Mouse (Mus musculus) midbrain, embryonic 16.5 days (tissue): ENCODE measurements around the gene Arf3. TPM values are rescaled to one million over a fixed set of nuclear protein-coding genes. Genes with fewer than 3 reads are reported as not detected.

Experiments used
- ATAC-seq: fragments of 200-750 bp; cut with Nextera tagmentation; 2 replicates; pipeline ENCODE4 v1.8.0; 2017; ENCODE audit warnings: moderate TSS enrichment
- H3K27ac ChIP-seq: fragments of 300-500 bp; sonication (generic); 2 replicates; pipeline ENCODE4 v1.5.1; 2014; ENCODE audit warnings: mild to moderate bottlenecking, low read length, mixed read lengths
- H3K27me3 ChIP-seq: fragments of 300-500 bp; sonication (generic); 2 replicates; pipeline ENCODE4 v1.6.1; 2014; ENCODE audit warnings: low read depth, low read length, mixed read lengths; ENCODE audit not compliant: control insufficient read depth, insufficient read depth
- H3K36me3 ChIP-seq: fragments of 300-500 bp; sonication (generic); 2 replicates; pipeline ENCODE4 v1.6.1; 2014; ENCODE audit warnings: mild to moderate bottlenecking, low read length, moderate library complexity, mixed read lengths; ENCODE audit not compliant: control insufficient read depth, insufficient read depth
- H3K4me1 ChIP-seq: fragments of 300-500 bp; sonication (generic); 2 replicates; pipeline ENCODE4 v1.6.1; 2014; ENCODE audit warnings: mild to moderate bottlenecking, low read length, mixed read lengths; ENCODE audit not compliant: control insufficient read depth, insufficient read depth
- H3K4me2 ChIP-seq: fragments of 300-500 bp; sonication (generic); 2 replicates; pipeline ENCODE4 v1.6.1; 2014; ENCODE audit warnings: mild to moderate bottlenecking, low read length, mixed read lengths
- H3K4me3 ChIP-seq: fragments of 300-500 bp; sonication (generic); 2 replicates; pipeline ENCODE4 v1.5.1; 2014; ENCODE audit warnings: low read depth, mild to moderate bottlenecking, low read length, moderate library complexity, mixed read lengths
- H3K9ac ChIP-seq: fragments of 300-500 bp; sonication (generic); 2 replicates; pipeline ENCODE4 v1.6.1; 2014; ENCODE audit warnings: low read depth, low read length, mixed read lengths
- H3K9me3 ChIP-seq: fragments of 300-500 bp; sonication (generic); replicated peaks from 2 replicates; pipeline ENCODE4 v1.6.1; 2014; ENCODE audit warnings: mild to moderate bottlenecking, low read length, mixed read lengths; ENCODE audit not compliant: control insufficient read depth, poor library complexity, severe bottlenecking
- WGBS: fragments of 180-500 bp; shearing (Covaris S2); extraction: QIAGEN DNeasy Blood & Tissue Kit; methylation state at CpG from one replicate; pipeline ENCODE4 v1.1.7; 2014; 5-methylcytosine and 5-hydroxymethylcytosine counted together
- polyA plus RNA-seq: library from polyadenylated mRNA; unstranded; fragments of >200 nt; fragmentation: Nextera tagmentation; extraction: Ambion mirVana; gene quantifications from 2 replicates; pipeline ENCODE4 v1.2.1, GENCODE M21; 2015

Gene Arf3
- polyA plus RNA-seq, 1 experiment from 2014 or later: 102 TPM

DNA sequence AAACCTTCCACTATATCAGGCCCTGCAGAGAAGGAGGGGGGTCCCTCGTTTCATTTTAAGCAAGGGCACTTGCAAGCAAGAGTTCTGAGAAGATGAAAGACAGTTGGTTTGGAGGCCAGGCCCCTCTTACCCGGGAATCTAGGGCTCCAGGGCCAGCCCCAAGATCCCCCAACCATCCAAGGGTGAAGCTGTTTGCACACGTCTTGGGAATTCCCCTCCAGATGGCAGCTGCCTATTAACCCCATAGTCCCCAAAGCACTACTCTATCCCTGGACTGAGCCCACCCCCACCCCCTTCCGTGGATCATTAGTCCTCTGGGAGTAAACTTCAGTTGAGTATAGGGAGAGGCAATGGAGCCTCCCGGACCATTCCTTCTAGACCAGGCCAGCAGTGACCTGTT lies 12.5 kb upstream of the Arf3 start:
- WGBS: 4% methylated on average over 5 of the region's 5 CpGs
- H3K27me3 ChIP-seq: peaks cover 86% of the 10 kb centered on the region
- ATAC-seq: no peak
- no peak overlapping the region for H3K9ac ChIP-seq
- peaks cover 12% of the 10 kb centered on the region; the same call in 1 of the 2 replicates for H3K4me1 ChIP-seq
- H3K27ac ChIP-seq: no peak overlapping the region
- no peaks in the 10 kb centered on the region; the same call in 1 of the 2 replicates for H3K9me3 ChIP-seq
- no peak overlapping the region for H3K4me2 ChIP-seq
- H3K4me3 ChIP-seq: no peak overlapping the region
- no peaks in the 10 kb centered on the region for H3K36me3 ChIP-seq

DNA sequence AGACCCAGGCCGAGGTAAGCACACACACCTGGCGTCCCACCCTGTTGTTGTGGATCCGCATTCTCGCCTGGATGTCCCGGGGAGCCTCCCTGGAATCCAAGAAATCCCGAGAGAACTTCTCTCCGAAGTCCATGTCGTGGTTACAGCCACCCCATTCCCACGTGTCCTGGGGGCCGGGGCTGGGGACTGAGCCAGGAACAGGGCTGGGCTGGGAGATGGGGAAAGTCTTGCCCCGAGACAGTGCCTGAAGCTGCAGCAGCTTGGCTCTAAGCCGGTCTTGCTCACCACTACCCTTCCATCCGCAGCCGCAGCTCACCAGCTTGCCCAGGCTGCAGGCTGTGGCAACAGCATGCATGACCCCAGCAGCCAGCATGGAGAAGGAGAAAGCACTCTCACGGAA lies 11.1 kb upstream of the Arf3 start:
- Histone ChIP-seq H3K4me3 (no peak overlapping the region), H3K4me2 (no peak overlapping the region), H3K27ac (no peak overlapping the region), H3K4me1 (peaks cover 12% of the 10 kb centered on the region; the same call in 1 of the 2 replicates), H3K36me3 (no peaks in the 10 kb centered on the region), H3K9ac (no peak overlapping the region), H3K27me3 (peaks cover 76% of the 10 kb centered on the region), H3K9me3 (no peaks in the 10 kb centered on the region)
- WGBS: 15% methylated on average over 15 of the region's 15 CpGs
- ATAC-seq: no peak

DNA sequence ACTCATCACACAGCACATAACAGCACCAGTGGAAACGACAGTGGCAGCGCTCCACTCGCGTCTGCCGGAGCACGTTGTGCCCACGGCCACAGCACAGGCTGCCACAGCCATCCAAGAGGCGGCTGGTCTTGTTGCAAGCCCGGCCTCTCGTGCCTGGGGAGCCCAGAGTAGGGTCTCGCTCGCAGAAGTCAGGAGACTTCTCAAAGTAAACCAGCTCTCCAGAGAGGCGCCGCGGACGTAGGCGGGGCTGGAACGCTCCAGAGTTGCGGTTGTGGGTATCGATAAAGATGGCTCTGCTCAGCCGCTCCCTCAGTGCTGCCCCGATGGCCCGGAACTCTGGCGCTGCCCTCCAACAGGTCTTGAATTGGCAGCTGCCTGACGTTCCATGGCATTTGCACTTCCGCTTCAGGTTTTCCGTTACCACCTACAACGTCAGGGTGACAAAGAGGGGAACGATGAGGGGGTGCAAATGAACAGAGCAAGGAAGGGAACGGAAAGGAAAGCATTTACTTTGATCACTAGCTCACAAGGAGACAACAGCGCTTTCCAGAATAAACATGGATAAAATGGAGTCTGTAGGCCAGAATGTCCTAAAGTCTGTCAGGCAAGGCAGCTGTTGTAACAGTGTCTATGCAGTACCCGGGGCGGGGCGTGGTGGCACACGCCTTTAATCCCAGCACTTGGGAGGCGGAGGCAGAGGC lies 9.6 kb upstream of the Arf3 start:
- H3K9ac ChIP-seq: no peak overlapping the region
- WGBS: 2% methylated on average over 36 of the region's 36 CpGs
- ATAC-seq: no peak

DNA sequence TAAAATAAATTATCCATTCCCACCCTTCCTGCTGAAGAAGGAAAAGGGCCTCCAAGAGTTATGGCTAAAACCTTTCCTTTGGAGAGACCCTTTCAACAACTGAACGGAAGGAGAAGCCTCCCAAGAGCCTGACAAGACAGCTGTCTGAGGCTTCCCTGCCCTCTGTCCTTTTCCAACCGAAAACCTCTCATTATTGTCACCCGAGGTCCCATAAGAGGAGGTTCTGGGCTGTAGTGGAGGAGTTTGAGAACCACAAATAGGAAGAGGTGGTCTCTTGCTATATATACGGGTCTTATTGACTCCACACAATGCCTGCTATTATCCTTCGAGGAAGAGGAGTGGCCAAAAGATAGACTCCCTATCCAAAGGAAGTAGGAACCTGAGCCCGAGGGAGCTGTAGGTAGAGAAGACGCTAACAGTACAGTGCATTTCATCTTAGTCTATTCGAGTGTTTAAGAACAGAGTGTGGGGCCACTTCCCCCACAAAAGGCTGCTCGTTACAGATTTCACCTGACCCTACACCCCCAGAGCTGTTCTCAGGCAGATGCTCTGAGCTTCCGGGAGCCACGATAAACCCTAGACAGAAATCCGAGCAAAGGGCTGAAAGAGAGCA lies 8.9 kb upstream of the Arf3 start:
- Histone ChIP-seq H3K36me3 (no peaks in the 10 kb centered on the region), H3K4me2 (no peak overlapping the region), H3K27ac (no peak overlapping the region), H3K9ac (no peak overlapping the region), H3K27me3 (peaks cover 63% of the 10 kb centered on the region), H3K4me3 (no peak overlapping the region), H3K9me3 (no peaks in the 10 kb centered on the region), H3K4me1 (peaks cover 4% of the 10 kb centered on the region; the same call in 1 of the 2 replicates)
- 6% methylated on average over 12 of the region's 12 CpGs for WGBS
- ATAC-seq: no peak

More for the DNA sequence above, 9.6 kb upstream of the Arf3 start:
- H3K27me3 ChIP-seq: peaks cover 70% of the 10 kb centered on the region
- H3K4me2 ChIP-seq: peak overlapping the region; percentile 37
- peaks cover 5% of the 10 kb centered on the region; the same call in 1 of the 2 replicates for H3K4me1 ChIP-seq
- H3K9me3 ChIP-seq: no peaks in the 10 kb centered on the region
- peak overlapping the region; percentile 18 for H3K4me3 ChIP-seq
- no peak overlapping the region for H3K27ac ChIP-seq
- no peaks in the 10 kb centered on the region for H3K36me3 ChIP-seq

DNA sequence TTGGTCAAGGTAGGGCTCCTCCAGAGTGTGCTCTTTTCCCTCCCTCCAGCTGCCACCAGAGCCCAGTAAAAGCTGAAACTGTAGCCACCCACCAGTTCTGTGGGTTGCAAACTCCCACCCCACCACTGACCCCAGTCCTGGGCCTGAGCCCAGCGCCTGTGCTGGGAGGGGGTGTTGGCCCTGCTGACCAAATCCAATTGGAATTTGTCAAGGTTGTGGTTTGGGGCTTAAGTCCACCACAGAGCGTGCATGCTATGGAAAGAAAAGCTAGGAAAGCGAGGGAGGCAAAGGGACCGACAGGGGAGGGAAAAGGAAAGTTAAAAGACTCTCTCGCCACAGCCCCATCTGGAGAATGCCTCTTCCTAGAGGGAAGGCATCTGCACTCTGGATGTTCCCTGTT lies 5.2 kb upstream of the Arf3 start:
- WGBS: 18% methylated on average over 5 of the region's 5 CpGs
- Histone ChIP-seq H3K4me3 (no peak overlapping the region), H3K27ac (no peak overlapping the region), H3K9ac (no peak overlapping the region), H3K4me2 (no peak overlapping the region), H3K9me3 (no peaks in the 10 kb centered on the region), H3K4me1 (peaks cover 5% of the 10 kb centered on the region), H3K27me3 (peaks cover 30% of the 10 kb centered on the region), H3K36me3 (no peaks in the 10 kb centered on the region)
- no peak for ATAC-seq

- ATAC-seq: no peak
- Histone ChIP-seq H3K4me2 (no peak overlapping the region), H3K27ac (no peak overlapping the region), H3K9me3 (no peaks in the 10 kb centered on the region), H3K36me3 (no peaks in the 10 kb centered on the region), H3K27me3 (peaks cover 9% of the 10 kb centered on the region), H3K4me3 (no peak overlapping the region), H3K4me1 (peaks cover 15% of the 10 kb centered on the region), H3K9ac (no peak overlapping the region)
- WGBS: 71% methylated on average over 4 of the region's 4 CpGs
These were observed 2.9 kb upstream of the Arf3 start for GRCm38 (mm10) chr15:98765929-98766328.

DNA sequence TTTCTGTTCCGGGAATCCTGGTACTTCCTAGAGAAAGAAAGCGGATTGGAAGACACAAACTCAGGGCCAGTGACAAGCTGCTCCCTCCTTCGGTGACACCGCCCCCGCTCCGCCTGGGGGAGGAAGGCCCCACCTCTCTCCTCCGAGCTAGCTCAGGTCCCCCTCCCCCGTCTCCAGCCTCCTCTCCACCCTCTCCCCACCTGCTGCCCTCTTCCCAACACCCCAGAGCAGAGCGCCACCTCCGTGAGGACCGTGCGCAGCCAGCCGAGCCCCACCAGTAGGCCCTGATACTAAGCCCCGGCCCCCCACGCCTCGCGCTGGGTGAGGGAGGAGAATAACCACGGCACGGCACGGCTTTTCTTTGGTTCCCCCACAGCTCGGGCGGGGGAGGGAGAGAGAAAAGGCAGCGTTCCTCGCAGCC lies 803 bp downstream of the Arf3 start:
- under 1% methylated on average over 18 of the region's 24 CpGs for WGBS
- Histone ChIP-seq H3K9me3 (no peaks in the 10 kb centered on the region), H3K4me3 (peak overlapping the region; percentile 83), H3K27me3 (no peaks in the 10 kb centered on the region; the same call in 1 of the 2 replicates), H3K9ac (peak overlapping the region; percentile 91), H3K4me1 (peaks cover 18% of the 10 kb centered on the region), H3K36me3 (0 out of 2 replicates have a peak, but pooled peaks cover 3% of the 10 kb centered on the region), H3K27ac (peak overlapping the region; percentile 92), H3K4me2 (peak overlapping the region; percentile 65)
- peak; percentile 71 for ATAC-seq

- no peak overlapping the region for H3K4me3 ChIP-seq
- no peak overlapping the region for H3K4me2 ChIP-seq
- no peak for ATAC-seq
- H3K9ac ChIP-seq: no peak overlapping the region
- WGBS: 95% methylated on average over 2 of the region's 2 CpGs
- H3K9me3 ChIP-seq: no peaks in the 10 kb centered on the region
- no peaks in the 10 kb centered on the region for H3K27me3 ChIP-seq
- no peaks in the 10 kb centered on the region for H3K36me3 ChIP-seq
- H3K27ac ChIP-seq: no peak overlapping the region
- H3K4me1 ChIP-seq: peaks cover 3% of the 10 kb centered on the region; the same call in 1 of the 2 replicates
These were observed 8.9 kb downstream of the Arf3 start for GRCm38 (mm10) chr15:98754125-98754524.

DNA sequence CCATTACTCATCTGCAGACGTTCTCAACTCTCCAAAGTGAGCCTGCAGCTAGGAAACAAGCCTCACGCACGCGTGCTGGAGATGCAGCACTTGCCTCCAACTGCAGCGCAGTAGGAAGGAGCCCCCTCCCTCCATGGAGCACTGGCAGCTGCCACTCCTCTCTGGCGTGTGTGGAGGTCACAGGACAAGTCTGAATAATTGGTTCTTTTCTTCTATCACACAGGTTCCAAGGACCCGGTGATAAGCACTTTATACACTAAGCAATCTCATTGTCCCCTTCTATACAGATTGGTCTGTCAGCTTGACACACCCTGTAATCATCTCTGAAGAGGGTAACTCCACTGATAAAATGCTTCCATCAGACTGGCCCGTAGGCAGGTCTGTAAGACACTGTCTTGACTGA lies 10.0 kb downstream of the Arf3 start:
- 50% methylated on average over 8 of the region's 8 CpGs for WGBS

More for the DNA sequence above, 10.0 kb downstream of the Arf3 start:
- Histone ChIP-seq H3K4me3 (no peak overlapping the region), H3K27ac (no peak overlapping the region), H3K4me1 (peaks cover 3% of the 10 kb centered on the region; the same call in 1 of the 2 replicates), H3K36me3 (no peaks in the 10 kb centered on the region), H3K9me3 (no peaks in the 10 kb centered on the region), H3K27me3 (no peaks in the 10 kb centered on the region), H3K4me2 (no peak overlapping the region), H3K9ac (no peak overlapping the region)
- ATAC-seq: no peak
